Mouse (Mus musculus): Measurements from ENCODE around the gene Wdr90. TPM values are rescaled to one million over a fixed set of nuclear protein-coding genes. Genes with fewer than 3 reads are reported as not detected.

Wdr90 gene
- 10 to 100 TPM; 20.0 to 21.9 TPM for total RNA-seq (2023)

GRCm38 (mm10) chr17:25860832-25861703 lies at the start of gene Wdr90:
Gene Wdr90, minus strand, starts transcription at chr17:25861501.

GRCm38 (mm10) chr17:25880196-25880910 lies 19.1 kb upstream of the Wdr90 start, which contains the start of gene Wfikkn1:
Gene Wfikkn1, minus strand, starts transcription at chr17:25880858.

GRCm38 (mm10) chr17:25874721-25875170 lies 13.4 kb upstream of the Wdr90 start, which contains the start of gene Mettl26:
Gene Mettl26, plus strand, starts transcription at chr17:25875074.

GRCm38 (mm10) chr17:25868601-25869191 lies 7.4 kb upstream of the Wdr90 start, which contains the start of gene Mcrip2:
Gene Mcrip2, minus strand, starts transcription at chr17:25868764.

GRCm38 (mm10) chr17:25844396-25844901 lies 16.9 kb downstream of the Wdr90 start, which contains the start of gene Rhot2:
Gene Rhot2, minus strand, starts transcription at chr17:25844851.

GRCm38 (mm10) chr17:25841117-25841880 lies 20.0 kb downstream of the Wdr90 start, which contains the start of gene Gm20683:
Gene Gm20683, minus strand, starts transcription at chr17:25841763.

GRCm38 (mm10) chr17:25837076-25837410 lies 24.3 kb downstream of the Wdr90 start, which contains the start of gene Rhbdl1:
Gene Rhbdl1, minus strand, starts transcription at chr17:25837295.

GRCm38 (mm10) chr17:25833291-25833663 lies 28.0 kb downstream of the Wdr90 start, which contains the start of gene Stub1:
Gene Stub1, minus strand, starts transcription at chr17:25833404.

GRCm38 (mm10) chr17:25828712-25829557 lies 32.4 kb downstream of the Wdr90 start, which contains the start of gene Jmjd8:
Gene Jmjd8, plus strand, starts transcription at chr17:25828867.

GRCm38 (mm10) chr17:25823452-25823851 lies 37.8 kb downstream of the Wdr90 start, which contains the start of gene Wdr24:
Gene Wdr24, plus strand, starts transcription at chr17:25823627.

GRCm38 (mm10) chr17:25808789-25809605 lies 52.3 kb downstream of the Wdr90 start, which contains the start of gene Fbxl16:
Gene Fbxl16, plus strand, starts transcription at chr17:25809085.

GRCm38 (mm10) chr17:25796951-25797369 lies 64.3 kb downstream of the Wdr90 start, which contains the start of gene Metrn:
Gene Metrn, minus strand, starts transcription at chr17:25797136.

GRCm38 (mm10) chr17:25795609-25796092 lies 65.7 kb downstream of the Wdr90 start, which contains the start of gene AC134908.4:
Gene AC134908.4, minus strand, starts transcription at chr17:25795659.

Other genes with a start within 250 kb of the Wdr90 start
- not detected for gene Gng13, start 144.3 kb downstream of the Wdr90 start, total RNA-seq (2023)
- gene Chtf18, start 134.1 kb downstream of the Wdr90 start, total RNA-seq (2023), result 10 to 100 TPM; 17.5 to 23.6 TPM
- gene Rpusd1, start 133.8 kb downstream of the Wdr90 start, total RNA-seq (2023), result 1 to 10 TPM; 6.1 to 6.7 TPM
- under 1 TPM in 1 of 2 experiments, not detected in 1; 0.13 TPM for gene Mslnl, start 125.5 kb downstream of the Wdr90 start, total RNA-seq (2023)
- not detected for gene Msln, start 107.1 kb downstream of the Wdr90 start, total RNA-seq (2023)
- gene Narfl, start 87.7 kb downstream of the Wdr90 start, total RNA-seq (2023), result 10 to 100 TPM; 25.5 to 25.9 TPM
- gene Haghl, start 75.8 kb downstream of the Wdr90 start, total RNA-seq (2023), result 10 to 100 TPM; 13.5 to 17.7 TPM
- not detected for gene Ccdc78, start 74.9 kb downstream of the Wdr90 start, total RNA-seq (2023)
- 10 to 100 TPM; 32.0 to 35.0 TPM for gene Fam173a, start 68.6 kb downstream of the Wdr90 start, total RNA-seq (2023)
- gene AC134908.4, start 65.8 kb downstream of the Wdr90 start, total RNA-seq (2023), result not detected
- gene Metrn, start 64.4 kb downstream of the Wdr90 start, total RNA-seq (2023), result 10 to 100 TPM; 14.4 to 17.6 TPM
- gene Fbxl16, start 52.4 kb downstream of the Wdr90 start, total RNA-seq (2023), result not detected
- 10 to 100 TPM; 12.5 to 13.4 TPM for gene Wdr24, start 37.9 kb downstream of the Wdr90 start, total RNA-seq (2023)
- 10 to 100 TPM; 10.6 to 14.6 TPM for gene Jmjd8, start 32.6 kb downstream of the Wdr90 start, total RNA-seq (2023)
- 10 to 100 TPM; 43.4 to 51.8 TPM for gene Stub1, start 28.1 kb downstream of the Wdr90 start, total RNA-seq (2023)
- gene Rhbdl1, start 24.2 kb downstream of the Wdr90 start, total RNA-seq (2023), result 1 to 10 TPM; 1.2 to 2.7 TPM
- 1 to 10 TPM; 1.3 to 1.8 TPM for gene Gm20683, start 19.7 kb downstream of the Wdr90 start, total RNA-seq (2023)
- 10 to 100 TPM; 26.9 to 30.9 TPM for gene Rhot2, start 16.6 kb downstream of the Wdr90 start, total RNA-seq (2023)
- 1 to 10 TPM; 3.5 to 4.6 TPM for gene Mcrip2, start 7.3 kb upstream of the Wdr90 start, total RNA-seq (2023)
- 10 to 100 TPM; 10.1 to 10.6 TPM for gene Mettl26, start 13.6 kb upstream of the Wdr90 start, total RNA-seq (2023)
- gene Wfikkn1, start 19.4 kb upstream of the Wdr90 start, total RNA-seq (2023), result 1 to 10 TPM; 3.2 to 4.9 TPM
- 10 to 100 TPM; 16.9 to 19.1 TPM for gene Rab40c, start 58.2 kb upstream of the Wdr90 start, total RNA-seq (2023)
- gene Pigq, start 83.4 kb upstream of the Wdr90 start, total RNA-seq (2023), result 10 to 100 TPM; 45.9 to 71.2 TPM
- under 1 TPM in 1 of 2 experiments, not detected in 1; 0.22 TPM for gene Nhlrc4, start 83.5 kb upstream of the Wdr90 start, total RNA-seq (2023)
- not detected for gene A930017K11Rik, start 91.1 kb upstream of the Wdr90 start, total RNA-seq (2023)
- gene Capn15, start 124.3 kb upstream of the Wdr90 start, total RNA-seq (2023), result 10 to 100 TPM; 13.5 to 19.1 TPM
- 1 to 10 TPM; 1.5 to 2.1 TPM for gene Rab11fip3, start 208.1 kb upstream of the Wdr90 start, total RNA-seq (2023)
- gene Decr2, start 228.8 kb upstream of the Wdr90 start, total RNA-seq (2023), result 1 to 10 TPM; 4.0 TPM
- gene Nme4, start 234.1 kb upstream of the Wdr90 start, total RNA-seq (2023), result 1 to 10 TPM; 2.3 to 4.5 TPM